ENCODE assay signal across 13 mouse cellular contexts in the genomic region with DNA sequence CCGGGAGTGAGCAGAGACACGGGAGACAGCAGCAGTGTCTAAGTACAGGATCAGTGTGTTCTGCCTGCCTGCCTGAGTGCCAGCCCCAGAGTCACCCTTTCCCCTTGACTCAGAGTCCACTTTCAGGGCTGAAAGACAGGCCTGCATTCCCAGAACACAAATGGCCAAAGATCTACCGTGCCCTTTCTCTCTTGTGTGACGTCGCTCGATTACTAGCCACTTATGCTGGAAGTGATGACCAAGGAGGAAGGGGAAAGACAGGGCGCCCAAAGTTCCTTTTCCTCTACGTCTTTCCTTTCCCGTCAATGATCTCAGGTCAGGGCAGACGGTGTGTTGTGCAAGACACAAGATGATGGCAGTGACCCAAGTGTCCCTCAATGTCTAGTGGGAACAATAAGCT.
DNase-seq lines count a peak whose midpoint lies in the region; ATAC-seq and TF ChIP-seq lines count a peak whose summit lies in the region.
"Had no signal": no experiment of that assay in that cellular context is flagged by ENCODE, and none has a peak within 500 bp of the region (broad histone marks: within the 10 kb centered on the region; RNA-seq: fewer than 3 reads in every experiment).

No protein-coding gene starts in this region.

- intact Hi-C loops in left cerebral cortex, postnatal 25 days (cut with DNase I) = no loop called here

- H3K79me2 ChIP-seq in liver, adult 2 months (ENCODE audit: control insufficient read depth, insufficient read depth, low read length) = no peaks in the 10 kb centered on the region

- no peak overlapping the region for H3K27ac ChIP-seq in liver, adult 2 months (replicated peaks; ENCODE audit: insufficient read depth, low read depth, low read length)
- 0 out of 2 replicates have a peak overlapping the region, but pooled peaks have one; percentile 4 for H3K27ac ChIP-seq in heart, embryonic 11.5 days (ENCODE audit: low read depth, low read length)
- H3K27ac ChIP-seq: limb, embryonic 12.5 days; neural tube, embryonic 15.5 days had no signal

- no peak for ATAC-seq in heart, embryonic 11.5 days (replicated peaks; ENCODE audit: insufficient number of reproducible peaks, low FRiP score, low TSS enrichment)

- 0 out of 2 replicates have a peak, but pooled peaks cover 4% of the 10 kb centered on the region for H3K27me3 ChIP-seq in liver, adult 2 months (ENCODE audit: control insufficient read depth, insufficient read depth, low read length)
- no peaks in the 10 kb centered on the region; the same call in 1 of the 2 replicates for H3K27me3 ChIP-seq in heart, embryonic 11.5 days (ENCODE audit: control insufficient read depth, insufficient read depth, low read length)
- H3K27me3 ChIP-seq: limb, embryonic 12.5 days; neural tube, embryonic 15.5 days had no signal

- H3K9me3 ChIP-seq in heart, embryonic 11.5 days (replicated peaks; ENCODE audit: control insufficient read depth, low read length) = no peaks in the 10 kb centered on the region
- H3K9me3 ChIP-seq: limb, embryonic 12.5 days; neural tube, embryonic 15.5 days had no signal

- TF ChIP-seq POLR2A in liver, adult 2 months (IDR thresholded peaks at IDR 0.05; ENCODE audit: extremely low read depth, insufficient read depth, low read length) = no peak

- WGBS in liver, adult 2 months = 20% methylated on average over 10 of the region's 10 CpGs
- 64% methylated on average over 10 of the region's 10 CpGs for WGBS in heart, embryonic 11.5 days (ENCODE audit: insufficient replicate concordance)

- H3K4me1 ChIP-seq in liver, adult 2 months (ENCODE audit: control insufficient read depth, insufficient read depth, low read length) = peaks cover 22% of the 10 kb centered on the region
- peaks cover 11% of the 10 kb centered on the region for H3K4me1 ChIP-seq in heart, embryonic 11.5 days (ENCODE audit: control insufficient read depth, insufficient read depth, low read length)
- H3K4me1 ChIP-seq: limb, embryonic 12.5 days; neural tube, embryonic 15.5 days had no signal

- no peak overlapping the region for H3K4me2 ChIP-seq in heart, embryonic 11.5 days
- H3K4me2 ChIP-seq: limb, embryonic 12.5 days; neural tube, embryonic 15.5 days had no signal

- H3K36me3 ChIP-seq in liver, adult 2 months (ENCODE audit: control insufficient read depth, insufficient read depth, low read length) = no peaks in the 10 kb centered on the region
- H3K36me3 ChIP-seq in heart, embryonic 11.5 days (ENCODE audit: control insufficient read depth, insufficient read depth, low read length) = no peaks in the 10 kb centered on the region
- H3K36me3 ChIP-seq: limb, embryonic 12.5 days; neural tube, embryonic 15.5 days had no signal

- peak; percentile 82 for DNase-seq in liver, adult 2 months (ENCODE audit: extremely low read depth, low read depth, low spot score)
- no peak for DNase-seq in liver
- DNase-seq in kidney, postnatal 14 days = peak; percentile 61
- DNase-seq in lung, postnatal 36 days = peak; percentile 61
- DNase-seq in cerebellum, adult 8-10 months = no peak
- no peak for DNase-seq in left cerebral cortex, postnatal 25 days (ENCODE audit: low spot score in 2 of 2)
- DNase-seq in cerebellum, adult 18-20 months = no peak
- DNase-seq: cerebellum, adult 2 months; right cerebral cortex, adult 18-20 months had no signal

- no peak overlapping the region for H3K4me3 ChIP-seq in liver, adult 2 months (ENCODE audit: insufficient read depth, low read depth, low read length)
- no peak overlapping the region for H3K4me3 ChIP-seq in heart, embryonic 11.5 days (ENCODE audit: low read depth, low read length)
- H3K4me3 ChIP-seq: erythroblast, embryonic 14.5 days; limb, embryonic 12.5 days; neural tube, embryonic 15.5 days had no signal

- no peak overlapping the region for H3K9ac ChIP-seq in liver, adult 2 months (ENCODE audit: low read depth, low read length)
- H3K9ac ChIP-seq in heart, embryonic 11.5 days (ENCODE audit: low read depth, low read length) = no peak overlapping the region
- H3K9ac ChIP-seq: limb, embryonic 12.5 days; neural tube, embryonic 15.5 days had no signal

- no peak for TF ChIP-seq CTCF in liver, adult 2 months (IDR thresholded peaks at IDR 0.05; ENCODE audit: low read depth, low read length)

Comparison
In these comparisons a context has a peak if more than half of its experiments do, and no peak if none do; other contexts are left out.
1. DNase-seq: peak in liver, adult 2 months (single experiment), kidney, postnatal 14 days (single experiment) and lung, postnatal 36 days (single experiment); none in liver (single experiment), cerebellum, adult 8-10 months (single experiment), left cerebral cortex, postnatal 25 days (0 of 2) and cerebellum, adult 18-20 months (0 of 2).